Mouse (Mus musculus) c-Kit-positive CD71-positive TER-119-negative erythroid progenitor cells, embryonic 14.5 days (primary cell): ENCODE measurements at regions not wholly inside any gene's neighbourhood (a gene's known extent, or its start where the extent isn't known, plus 50 kb on each side); places are given as distances from the start of the nearest gene placed in this dataset.

ENCODE experiments used
- DNase-seq: peaks from one replicate; pipeline ENCODE4 v3.0.0-alpha.2; 2013; ENCODE audit warnings: low read depth

- no peak for DNase-seq
Measured at GRCm38 (mm10) chr11:17743821-17744220, 209.9 kb downstream of the Etaa1 start.

GRCm38 (mm10) chr11:17750345-17750744 lies 203.3 kb downstream of the Etaa1 start:
- no peak for DNase-seq

- DNase-seq: no peak
Measured at GRCm38 (mm10) chr11:17759224-17759623, 194.5 kb downstream of the Etaa1 start.

- no peak for DNase-seq
Measured at GRCm38 (mm10) chr11:17763411-17763810, 190.3 kb downstream of the Etaa1 start.

GRCm38 (mm10) chr11:17764146-17764545 lies 189.5 kb downstream of the Etaa1 start:
- no peak for DNase-seq

- no peak for DNase-seq
Measured at GRCm38 (mm10) chr11:17768345-17768759, 185.3 kb downstream of the Etaa1 start.

GRCm38 (mm10) chr11:17768837-17769466 lies 184.7 kb downstream of the Etaa1 start:
- DNase-seq: no peak

GRCm38 (mm10) chr11:17797632-17798031 lies 156.0 kb downstream of the Etaa1 start:
- DNase-seq: no peak

GRCm38 (mm10) chr11:17807851-17808250 lies 145.8 kb downstream of the Etaa1 start:
- no peak for DNase-seq

- no peak for DNase-seq
Measured at GRCm38 (mm10) chr11:17811829-17812559, 141.7 kb downstream of the Etaa1 start.

GRCm38 (mm10) chr11:17842642-17843041 lies 111.0 kb downstream of the Etaa1 start:
- DNase-seq: no peak

GRCm38 (mm10) chr11:17852405-17852804 lies 101.3 kb downstream of the Etaa1 start:
- DNase-seq: peak; percentile 15

- DNase-seq: no peak
Measured at GRCm38 (mm10) chr11:17853246-17853804, 100.3 kb downstream of the Etaa1 start.

GRCm38 (mm10) chr11:17853832-17854231 lies 99.8 kb downstream of the Etaa1 start:
- DNase-seq: no peak

- DNase-seq: no peak
Measured at GRCm38 (mm10) chr11:17859364-17860131, 94.1 kb downstream of the Etaa1 start.

- DNase-seq: no peak
Measured at GRCm38 (mm10) chr11:17864833-17865397, 88.8 kb downstream of the Etaa1 start.

- DNase-seq: no peak
Measured at GRCm38 (mm10) chr11:17870690-17871089, 83.0 kb downstream of the Etaa1 start.

- no peak for DNase-seq
Measured at GRCm38 (mm10) chr11:17871920-17872319, 81.8 kb downstream of the Etaa1 start.

- no peak for DNase-seq
Measured at GRCm38 (mm10) chr11:17883276-17883675, 70.4 kb downstream of the Etaa1 start.
